ENCODE assay signal across 22 mouse cellular contexts in the genomic region with DNA sequence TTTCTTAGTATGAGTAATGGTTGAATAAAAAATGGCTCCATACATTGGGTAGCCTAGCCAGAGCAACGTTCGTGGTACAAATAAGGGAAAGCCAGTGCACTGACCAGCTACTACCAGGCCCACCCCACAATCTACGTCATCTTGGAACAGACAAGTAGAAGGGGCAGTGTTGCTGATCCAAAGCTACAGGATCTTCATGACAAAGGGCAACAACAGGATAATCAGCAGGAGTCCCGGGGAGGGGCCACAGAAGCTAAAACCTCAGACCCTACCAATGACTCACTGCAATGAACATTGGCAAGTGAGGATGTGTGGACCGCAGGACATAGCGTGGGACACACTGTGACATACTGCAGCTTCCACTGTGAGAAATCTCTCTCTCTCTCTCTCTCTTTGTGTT. TPM values are rescaled to one million over a fixed set of nuclear protein-coding genes. Genes with fewer than 3 reads are reported as not detected.
DNase-seq lines count a peak whose midpoint lies in the region; ATAC-seq and TF ChIP-seq lines count a peak whose summit lies in the region.
"Had no signal": no experiment of that assay in that cellular context is flagged by ENCODE, and none has a peak within 500 bp of the region (broad histone marks: within the 10 kb centered on the region; RNA-seq: fewer than 3 reads in every experiment).

No protein-coding gene starts in this region.

- no peak for ATAC-seq in heart, embryonic 12.5 days (ENCODE audit: insufficient number of reproducible peaks, low FRiP score)
- ATAC-seq in forebrain, embryonic 14.5 days = no peak
- ATAC-seq: forebrain, embryonic 13.5 days; forebrain, embryonic 16.5 days; Patski had no signal

- no peak overlapping the region for H3K27ac ChIP-seq in heart, embryonic 12.5 days (ENCODE audit: poor library complexity, severe bottlenecking)
- H3K27ac ChIP-seq in ES-Bruce4 (ENCODE audit: insufficient read depth, low read length) = peak overlapping the region; percentile 69
- no peak overlapping the region for H3K27ac ChIP-seq in forebrain, embryonic 14.5 days (ENCODE audit: low read depth, low read length)
- H3K27ac ChIP-seq: embryonic facial prominence, embryonic 10.5 days; embryonic facial prominence, embryonic 12.5 days; forebrain, embryonic 13.5 days had no signal

- no peak overlapping the region for H3K4me2 ChIP-seq in heart, embryonic 12.5 days
- no peak overlapping the region for H3K4me2 ChIP-seq in forebrain, embryonic 14.5 days (ENCODE audit: low read length)
- H3K4me2 ChIP-seq: embryonic facial prominence, embryonic 12.5 days; forebrain, embryonic 13.5 days had no signal

- intact Hi-C loops in left cerebral cortex, postnatal 14 days (cut with DNase I) = no loop called here

- H3K9ac ChIP-seq in heart, embryonic 12.5 days = no peak overlapping the region
- H3K9ac ChIP-seq in ES-Bruce4 (ENCODE audit: low read depth, poor library complexity, severe bottlenecking) = no peak overlapping the region
- no peak overlapping the region for H3K9ac ChIP-seq in forebrain, embryonic 14.5 days (ENCODE audit: low read length)
- H3K9ac ChIP-seq: embryonic facial prominence, embryonic 12.5 days; forebrain, embryonic 13.5 days had no signal

- H3K27me3 ChIP-seq in heart, embryonic 12.5 days (replicated peaks) = no peaks in the 10 kb centered on the region
- H3K27me3 ChIP-seq in ES-Bruce4 (ENCODE audit: control insufficient read depth, insufficient read depth, low read length, poor library complexity, severe bottlenecking) = no peaks in the 10 kb centered on the region
- no peaks in the 10 kb centered on the region for H3K27me3 ChIP-seq in forebrain, embryonic 14.5 days (replicated peaks; ENCODE audit: control insufficient read depth, insufficient read depth, low read length)
- H3K27me3 ChIP-seq: embryonic facial prominence, embryonic 12.5 days; forebrain, embryonic 13.5 days; Patski had no signal

- peak; percentile 6 for DNase-seq in heart, postnatal 4 days
- DNase-seq in R1 (ENCODE audit: low read depth, low spot score) = peak; percentile 93
- DNase-seq in ZHBTc4 (ENCODE audit: low read depth, low spot score) = peak; percentile 74
- no peak for DNase-seq in adrenal gland, adult 2 months
- no peak for DNase-seq in forebrain, embryonic 14.5 days (ENCODE audit: low spot score)
- DNase-seq in left cerebral cortex, postnatal 14 days (ENCODE audit: low spot score in 2 of 2) = no peak
- DNase-seq: adrenal gland, adult 8-10 months; adrenal gland, postnatal 14 days; adrenal gland, postnatal 36 days; cerebellum, adult 11-12 months; cerebellum, adult 2 months; cerebellum, adult 9-10 months; cerebellum, postnatal 10 days; cerebellum, postnatal 25 days had no signal

- no peak overlapping the region for H3K4me3 ChIP-seq in heart, embryonic 12.5 days
- no peak overlapping the region for H3K4me3 ChIP-seq in ES-Bruce4 (ENCODE audit: low read depth, low read length)
- no peak overlapping the region for H3K4me3 ChIP-seq in forebrain, embryonic 14.5 days (ENCODE audit: low read depth, low read length)
- H3K4me3 ChIP-seq: embryonic facial prominence, embryonic 10.5 days; embryonic facial prominence, embryonic 12.5 days; forebrain, embryonic 13.5 days had no signal

- 79% methylated on average over 6 of the region's 6 CpGs for WGBS in heart, embryonic 12.5 days
- WGBS in forebrain, embryonic 14.5 days = 81% methylated on average over 6 of the region's 6 CpGs

- no peak for TF ChIP-seq EP300 in ES-Bruce4 (IDR thresholded peaks at IDR 0.05; ENCODE audit: insufficient read depth, low read depth, low read length)

- TF ChIP-seq POLR2A in ES-Bruce4 (IDR thresholded peaks at IDR 0.05; ENCODE audit: insufficient read depth, low read length) = no peak

- TF ChIP-seq CTCF in ES-Bruce4 (IDR thresholded peaks at IDR 0.05; ENCODE audit: low read depth, low read length) = no peak

- no peaks in the 10 kb centered on the region for H3K9me3 ChIP-seq in heart, embryonic 12.5 days (replicated peaks)
- peaks cover 4% of the 10 kb centered on the region; the same call in 1 of the 2 replicates for H3K9me3 ChIP-seq in ES-Bruce4 (replicated peaks; ENCODE audit: control insufficient read depth, insufficient read depth, low read length, poor library complexity, severe bottlenecking)
- H3K9me3 ChIP-seq in forebrain, embryonic 14.5 days (replicated peaks; ENCODE audit: control insufficient read depth, low read length) = no peaks in the 10 kb centered on the region
- H3K9me3 ChIP-seq: embryonic facial prominence, embryonic 10.5 days; embryonic facial prominence, embryonic 12.5 days; forebrain, embryonic 13.5 days; G1E had no signal

- H3K4me1 ChIP-seq in heart, embryonic 12.5 days (replicated peaks) = no peaks in the 10 kb centered on the region
- H3K4me1 ChIP-seq in ES-Bruce4 (ENCODE audit: control insufficient read depth, insufficient read depth, low read length) = peaks cover 2% of the 10 kb centered on the region
- no peaks in the 10 kb centered on the region for H3K4me1 ChIP-seq in forebrain, embryonic 14.5 days (ENCODE audit: control insufficient read depth, insufficient read depth, low read length)
- H3K4me1 ChIP-seq: embryonic facial prominence, embryonic 10.5 days; embryonic facial prominence, embryonic 12.5 days; forebrain, embryonic 13.5 days had no signal

- no peaks in the 10 kb centered on the region for H3K36me3 ChIP-seq in heart, embryonic 12.5 days
- H3K36me3 ChIP-seq in ES-Bruce4 (ENCODE audit: control insufficient read depth, insufficient read depth, low read length, poor library complexity, severe bottlenecking) = no peaks in the 10 kb centered on the region
- no peaks in the 10 kb centered on the region for H3K36me3 ChIP-seq in forebrain, embryonic 14.5 days (ENCODE audit: control insufficient read depth, insufficient read depth, low read length)
- H3K36me3 ChIP-seq: embryonic facial prominence, embryonic 10.5 days; embryonic facial prominence, embryonic 12.5 days; G1E had no signal

RNA-seq across cellular contexts. Expression of gene Ccn2, which starts 20.6 kb away (rescaled TPM):
- 100 to 1,000 TPM; 160 to 233 TPM for total RNA-seq in heart, postnatal 4 days (2021)
- 56.8 and 60.1 TPM in 2 replicates for polyA plus RNA-seq in heart, embryonic 12.5 days (2016; fragmentation: Nextera tagmentation; extraction: Ambion mirVana)
- 64.9 and 65.2 TPM in 2 replicates for polyA plus RNA-seq in ES-Bruce4 (2011; ENCODE audit: insufficient read depth, insufficient read length, low read depth, missing spikeins)
- 10 to 100 TPM; 51.1 to 78.2 TPM for total RNA-seq in adrenal gland, adult 2 months (2021)
- 241 and 278 TPM in 2 replicates for polyA plus RNA-seq in adrenal gland, adult 2 months (2012; rRNA removed)
- 1.8 and 2.4 TPM in 2 replicates for polyA plus RNA-seq in forebrain, embryonic 14.5 days (2014; fragmentation: Nextera tagmentation; extraction: Ambion mirVana)
- 10 to 100 TPM; 30.4 to 35.1 TPM for total RNA-seq in left cerebral cortex, postnatal 14 days (2021)
- polyA plus RNA-seq: G1E had no signal

Comparison
In these comparisons a context has a peak if more than half of its experiments do, and no peak if none do; other contexts are left out.
1. DNase-seq: peak in heart, postnatal 4 days (single experiment), R1 (single experiment) and ZHBTc4 (single experiment); none in adrenal gland, adult 2 months (single experiment), forebrain, embryonic 14.5 days (single experiment) and left cerebral cortex, postnatal 14 days (0 of 2).
2. RNA of gene Ccn2, which starts 20.6 kb away (polyA plus RNA-seq): 241 to 278 TPM in adrenal gland, adult 2 months, 64.9 to 65.2 TPM in ES-Bruce4 and 56.8 to 60.1 TPM in heart, embryonic 12.5 days; 1.8 to 2.4 TPM in forebrain, embryonic 14.5 days; every median in the first group is over 10 times any median in the second.